In the genomic region with DNA sequence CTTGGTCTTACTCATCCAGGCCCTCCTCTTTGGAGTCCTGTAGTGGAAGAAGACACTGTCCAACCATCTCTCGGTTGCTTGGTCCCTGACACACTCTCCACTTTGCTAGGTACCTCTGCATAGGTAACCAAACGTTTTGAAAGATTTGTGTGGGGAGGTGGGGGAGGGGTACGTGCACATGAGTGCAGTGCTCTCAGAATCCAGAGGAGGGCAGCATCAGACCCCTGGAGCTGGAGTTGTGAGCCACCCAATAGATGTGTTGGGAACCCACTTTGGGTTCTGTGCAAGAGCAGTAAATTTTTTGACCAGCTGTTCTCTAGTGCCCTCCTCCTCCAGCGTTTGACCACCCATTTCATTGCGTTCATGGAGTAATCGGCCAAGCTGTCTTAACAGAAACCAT, we compare ENCODE assay signal across 19 mouse cellular contexts.
DNase-seq lines count a peak whose midpoint lies in the region; ATAC-seq and TF ChIP-seq lines count a peak whose summit lies in the region.
"Had no signal": no experiment of that assay in that cellular context is flagged by ENCODE, and none has a peak within 500 bp of the region (broad histone marks: within the 10 kb centered on the region; RNA-seq: fewer than 3 reads in every experiment).

No protein-coding gene starts in this region.

- H3K4me1 ChIP-seq in kidney, postnatal 0 days (replicated peaks; ENCODE audit: insufficient read depth, low read length) = no peaks in the 10 kb centered on the region
- no peaks in the 10 kb centered on the region for H3K4me1 ChIP-seq in midbrain, postnatal 0 days (ENCODE audit: insufficient read depth, low read length)
- H3K4me1 ChIP-seq in midbrain, embryonic 14.5 days (ENCODE audit: control insufficient read depth, insufficient read depth, low read length) = no peaks in the 10 kb centered on the region
- H3K4me1 ChIP-seq in embryonic fibroblast, embryonic 13.5 days (ENCODE audit: control insufficient read depth, insufficient read depth, low read length) = no peaks in the 10 kb centered on the region
- H3K4me1 ChIP-seq: heart, embryonic 15.5 days; midbrain, embryonic 13.5 days; stomach, embryonic 15.5 days had no signal

- TF ChIP-seq POLR2A in embryonic fibroblast, embryonic 13.5 days (IDR thresholded peaks at IDR 0.05; ENCODE audit: low read depth, low read length) = no peak

- no peaks in the 10 kb centered on the region for H3K36me3 ChIP-seq in kidney, postnatal 0 days (ENCODE audit: insufficient read depth, low read length)
- H3K36me3 ChIP-seq in midbrain, postnatal 0 days (ENCODE audit: insufficient read depth, low read length) = no peaks in the 10 kb centered on the region
- no peaks in the 10 kb centered on the region for H3K36me3 ChIP-seq in midbrain, embryonic 14.5 days (ENCODE audit: control insufficient read depth, insufficient read depth, low read length)
- H3K36me3 ChIP-seq: G1E; heart, embryonic 15.5 days; limb, embryonic 15.5 days; midbrain, embryonic 13.5 days; stomach, embryonic 15.5 days had no signal

- no peaks in the 10 kb centered on the region for H3K27me3 ChIP-seq in kidney, postnatal 0 days (ENCODE audit: insufficient read depth, low read length)
- no peaks in the 10 kb centered on the region for H3K27me3 ChIP-seq in midbrain, postnatal 0 days (ENCODE audit: insufficient read depth, low read length)
- no peaks in the 10 kb centered on the region for H3K27me3 ChIP-seq in midbrain, embryonic 14.5 days (ENCODE audit: control insufficient read depth, insufficient read depth, low read length)
- H3K27me3 ChIP-seq: heart, embryonic 15.5 days; limb, embryonic 15.5 days; midbrain, embryonic 13.5 days; stomach, embryonic 15.5 days had no signal

- no peak overlapping the region for H3K9ac ChIP-seq in kidney, postnatal 0 days (ENCODE audit: low read depth, low read length)
- H3K9ac ChIP-seq in midbrain, postnatal 0 days (replicated peaks; ENCODE audit: low read length, poor library complexity, severe bottlenecking) = no peak overlapping the region
- no peak overlapping the region for H3K9ac ChIP-seq in midbrain, embryonic 14.5 days (replicated peaks; ENCODE audit: low read length)
- H3K9ac ChIP-seq: heart, embryonic 15.5 days; limb, embryonic 15.5 days; midbrain, embryonic 13.5 days; stomach, embryonic 15.5 days had no signal

- H3K4me2 ChIP-seq in kidney, postnatal 0 days (ENCODE audit: low read length) = no peak overlapping the region
- no peak overlapping the region for H3K4me2 ChIP-seq in midbrain, postnatal 0 days (ENCODE audit: low read depth, low read length, poor library complexity, severe bottlenecking)
- no peak overlapping the region for H3K4me2 ChIP-seq in midbrain, embryonic 14.5 days (ENCODE audit: low read length)
- H3K4me2 ChIP-seq: heart, embryonic 15.5 days; limb, embryonic 15.5 days; midbrain, embryonic 13.5 days; stomach, embryonic 15.5 days had no signal

- TF ChIP-seq CTCF in kidney, postnatal 0 days (IDR thresholded peaks at IDR 0.05; ENCODE audit: low read depth) = peak; percentile 51
- TF ChIP-seq CTCF in midbrain, postnatal 0 days (IDR thresholded peaks at IDR 0.05) = peak; percentile 23
- TF ChIP-seq CTCF in embryonic fibroblast, embryonic 13.5 days (IDR thresholded peaks at IDR 0.05; ENCODE audit: borderline replicate concordance, insufficient read depth, low read length) = peak; percentile 22; the same call in 1 of the 2 replicates

- 70% methylated on average over 6 of the region's 6 CpGs for WGBS in kidney, postnatal 0 days
- 68% methylated on average over 6 of the region's 6 CpGs for WGBS in midbrain, postnatal 0 days
- 72% methylated on average over 6 of the region's 6 CpGs for WGBS in midbrain, embryonic 14.5 days

- H3K27ac ChIP-seq in kidney, postnatal 0 days = no peak overlapping the region
- H3K27ac ChIP-seq in midbrain, postnatal 0 days (ENCODE audit: low read depth, low read length) = no peak overlapping the region
- H3K27ac ChIP-seq in midbrain, embryonic 14.5 days (replicated peaks; ENCODE audit: low read depth, low read length) = no peak overlapping the region
- H3K27ac ChIP-seq in embryonic fibroblast, embryonic 13.5 days (ENCODE audit: insufficient read depth, low read length) = no peak overlapping the region
- H3K27ac ChIP-seq: heart, embryonic 15.5 days; limb, embryonic 15.5 days; macrophage; midbrain, embryonic 13.5 days; stomach, embryonic 15.5 days had no signal

- DNase-seq in embryo, embryonic 10 days (ENCODE audit: low spot score) = peak; percentile 10
- no peak for DNase-seq in embryo, embryonic 9.5 days (ENCODE audit: extremely low spot score)
- no peak for DNase-seq in kidney, postnatal 0 days (ENCODE audit: low spot score)
- no peak for DNase-seq in kidney, postnatal 10 days
- no peak for DNase-seq in midbrain, postnatal 0 days (ENCODE audit: low spot score)
- no peak for DNase-seq in midbrain, embryonic 14.5 days
- DNase-seq in cerebellum, postnatal 10 days = no peak
- DNase-seq: adrenal gland, adult 8-10 months; cerebellum, adult 9-11 months; spleen, adult 18-20 months; thymus, postnatal 36 days had no signal

- no peaks in the 10 kb centered on the region for H3K9me3 ChIP-seq in kidney, postnatal 0 days (replicated peaks; ENCODE audit: low read length)
- H3K9me3 ChIP-seq in midbrain, postnatal 0 days (ENCODE audit: low read length) = no peaks in the 10 kb centered on the region
- H3K9me3 ChIP-seq in midbrain, embryonic 14.5 days (ENCODE audit: control insufficient read depth, low read length) = no peaks in the 10 kb centered on the region
- H3K9me3 ChIP-seq: limb, embryonic 15.5 days; midbrain, embryonic 13.5 days; stomach, embryonic 15.5 days had no signal

- no peak overlapping the region for H3K4me3 ChIP-seq in kidney, postnatal 0 days (replicated peaks; ENCODE audit: low read depth, low read length)
- H3K4me3 ChIP-seq in midbrain, postnatal 0 days (ENCODE audit: low read depth, low read length) = no peak overlapping the region
- no peak overlapping the region for H3K4me3 ChIP-seq in midbrain, embryonic 14.5 days (replicated peaks; ENCODE audit: low read depth, low read length)
- H3K4me3 ChIP-seq in embryonic fibroblast, embryonic 13.5 days (ENCODE audit: insufficient read depth, low read length) = no peak overlapping the region
- H3K4me3 ChIP-seq: heart, embryonic 15.5 days; limb, embryonic 15.5 days; midbrain, embryonic 13.5 days; stomach, embryonic 15.5 days had no signal

- ATAC-seq in kidney, postnatal 0 days (replicated peaks; ENCODE audit: low FRiP score, low read depth) = no peak
- no peak for ATAC-seq in midbrain, postnatal 0 days (ENCODE audit: low FRiP score)
- ATAC-seq in midbrain, embryonic 14.5 days (ENCODE audit: low FRiP score, low TSS enrichment) = no peak
- ATAC-seq: hindbrain, embryonic 16.5 days; midbrain, embryonic 13.5 days had no signal
